14 mouse cellular contexts compared by ENCODE assay signal in genomic region chr4:129614093-129614492, GRCm38 (mm10). TPM values are rescaled to one million over a fixed set of nuclear protein-coding genes. Genes with fewer than 3 reads are reported as not detected.
DNase-seq lines count a peak whose midpoint lies in the region; ATAC-seq and TF ChIP-seq lines count a peak whose summit lies in the region.
"Had no signal": no experiment of that assay in that cellular context is flagged by ENCODE, and none has a peak within 500 bp of the region (broad histone marks: within the 10 kb centered on the region; RNA-seq: fewer than 3 reads in every experiment).

Gene Dcdc2b (minus strand): TSS chr4:129614257.

- no peak within 1 kb of the TSS for H3K4me3 ChIP-seq in neural tube, embryonic 13.5 days
- H3K4me3 ChIP-seq in neural tube, embryonic 15.5 days (replicated peaks) = no peak within 1 kb of the TSS
- H3K4me3 ChIP-seq in midbrain, postnatal 0 days (ENCODE audit: low read depth, low read length) = no peak within 1 kb of the TSS
- H3K4me3 ChIP-seq in limb, embryonic 10.5 days = no peak within 1 kb of the TSS
- H3K4me3 ChIP-seq: embryonic facial prominence, embryonic 12.5 days; forebrain, embryonic 12.5 days; left cerebral cortex, adult 2 months; limb, embryonic 15.5 days had no signal

- H3K9me3 ChIP-seq in neural tube, embryonic 13.5 days = no peaks in the 10 kb centered on the region
- H3K9me3 ChIP-seq in neural tube, embryonic 15.5 days (replicated peaks) = no peaks in the 10 kb centered on the region
- H3K9me3 ChIP-seq in midbrain, postnatal 0 days (ENCODE audit: low read length) = no peaks in the 10 kb centered on the region
- no peaks in the 10 kb centered on the region for H3K9me3 ChIP-seq in limb, embryonic 10.5 days (replicated peaks)
- H3K9me3 ChIP-seq: embryonic facial prominence, embryonic 12.5 days; forebrain, embryonic 12.5 days; limb, embryonic 15.5 days had no signal

- no peak for ATAC-seq in neural tube, embryonic 13.5 days (ENCODE audit: low read depth)
- no peak for ATAC-seq in neural tube, embryonic 15.5 days (ENCODE audit: low FRiP score)
- ATAC-seq in midbrain, postnatal 0 days (ENCODE audit: low FRiP score) = no peak

- no peak within 1 kb of the TSS for H3K4me2 ChIP-seq in neural tube, embryonic 13.5 days
- no peak within 1 kb of the TSS for H3K4me2 ChIP-seq in neural tube, embryonic 15.5 days
- no peak within 1 kb of the TSS for H3K4me2 ChIP-seq in midbrain, postnatal 0 days (ENCODE audit: low read depth, low read length, poor library complexity, severe bottlenecking)
- H3K4me2 ChIP-seq: embryonic facial prominence, embryonic 12.5 days; forebrain, embryonic 12.5 days; limb, embryonic 15.5 days had no signal

- 0 out of 2 replicates have a peak within 1 kb of the TSS, but pooled peaks have one; percentile 6 for H3K9ac ChIP-seq in neural tube, embryonic 13.5 days
- H3K9ac ChIP-seq in neural tube, embryonic 15.5 days (replicated peaks) = no peak within 1 kb of the TSS
- 0 out of 2 replicates have a peak within 1 kb of the TSS, but pooled peaks have one; percentile 29 for H3K9ac ChIP-seq in midbrain, postnatal 0 days (replicated peaks; ENCODE audit: low read length, poor library complexity, severe bottlenecking)
- H3K9ac ChIP-seq: embryonic facial prominence, embryonic 12.5 days; forebrain, embryonic 12.5 days; limb, embryonic 15.5 days had no signal

- H3K27ac ChIP-seq in neural tube, embryonic 13.5 days (replicated peaks) = no peak within 1 kb of the TSS
- H3K27ac ChIP-seq in neural tube, embryonic 15.5 days (replicated peaks) = no peak within 1 kb of the TSS
- H3K27ac ChIP-seq in midbrain, postnatal 0 days (ENCODE audit: low read depth, low read length) = no peak within 1 kb of the TSS
- H3K27ac ChIP-seq in limb, embryonic 10.5 days = no peak within 1 kb of the TSS
- H3K27ac ChIP-seq: embryonic facial prominence, embryonic 12.5 days; forebrain, embryonic 12.5 days; left cerebral cortex, adult 2 months; limb, embryonic 15.5 days had no signal

- intact Hi-C loops in heart, postnatal 10 days (cut with DNase I) = no loop called here

- no peak for TF ChIP-seq CTCF in midbrain, postnatal 0 days (IDR thresholded peaks at IDR 0.05)

- WGBS in neural tube, embryonic 13.5 days = 81% methylated on average over 6 of the region's 6 CpGs
- WGBS in neural tube, embryonic 15.5 days = 62% methylated on average over 6 of the region's 6 CpGs
- 67% methylated on average over 6 of the region's 6 CpGs for WGBS in midbrain, postnatal 0 days
- 88% methylated on average over 6 of the region's 6 CpGs for WGBS in limb, embryonic 10.5 days

- DNase-seq in heart, adult 11 months = peak; percentile 94
- DNase-seq in heart, adult 8-10 months (ENCODE audit: low spot score) = no peak
- DNase-seq in heart, postnatal 10 days = peak; percentile 69 to 79
- no peak for DNase-seq in midbrain, postnatal 0 days (ENCODE audit: low spot score)
- no peak for DNase-seq in limb, embryonic 10.5 days (ENCODE audit: low spot score)
- no peak for DNase-seq in spleen, postnatal 36 days (ENCODE audit: low spot score in 2 of 2)
- DNase-seq: adrenal gland, adult 8-10 months; gastrocnemius, postnatal 25 days had no signal

- H3K27me3 ChIP-seq in neural tube, embryonic 13.5 days = no peaks in the 10 kb centered on the region
- no peaks in the 10 kb centered on the region for H3K27me3 ChIP-seq in neural tube, embryonic 15.5 days (replicated peaks)
- no peaks in the 10 kb centered on the region for H3K27me3 ChIP-seq in midbrain, postnatal 0 days (ENCODE audit: insufficient read depth, low read length)
- no peaks in the 10 kb centered on the region for H3K27me3 ChIP-seq in limb, embryonic 10.5 days (ENCODE audit: low read depth, poor library complexity, severe bottlenecking)
- H3K27me3 ChIP-seq: embryonic facial prominence, embryonic 12.5 days; forebrain, embryonic 12.5 days; limb, embryonic 15.5 days had no signal

- H3K4me1 ChIP-seq in neural tube, embryonic 13.5 days (replicated peaks) = peaks cover 14% of the 10 kb centered on the region
- H3K4me1 ChIP-seq in neural tube, embryonic 15.5 days = peaks cover 31% of the 10 kb centered on the region
- H3K4me1 ChIP-seq in midbrain, postnatal 0 days (ENCODE audit: insufficient read depth, low read length) = peaks cover 5% of the 10 kb centered on the region; the same call in 1 of the 2 replicates
- H3K4me1 ChIP-seq in limb, embryonic 10.5 days = peaks cover 12% of the 10 kb centered on the region

- peaks cover 32% of the 10 kb centered on the region for H3K36me3 ChIP-seq in neural tube, embryonic 13.5 days
- peaks cover 10% of the 10 kb centered on the region; the same call in 1 of the 2 replicates for H3K36me3 ChIP-seq in neural tube, embryonic 15.5 days
- H3K36me3 ChIP-seq in midbrain, postnatal 0 days (ENCODE audit: insufficient read depth, low read length) = 0 out of 2 replicates have a peak, but pooled peaks cover 3% of the 10 kb centered on the region
- H3K36me3 ChIP-seq in limb, embryonic 10.5 days = peaks cover 36% of the 10 kb centered on the region

RNA-seq across cellular contexts. Expression of gene Dcdc2b, which starts in this region (rescaled TPM):
- total RNA-seq in heart, adult 8-10 months (2022) = 1 to 10 TPM in 2 of 4 experiments, under 1 TPM in 2; 0.32 to 1.2 (median 0.82) TPM
- polyA plus RNA-seq in neural tube, embryonic 13.5 days (2015; fragmentation: Nextera tagmentation; extraction: Ambion mirVana) = 2.8 and 3.5 TPM in 2 replicates
- polyA plus RNA-seq in neural tube, embryonic 15.5 days (2015; fragmentation: Nextera tagmentation; extraction: Ambion mirVana) = 2.5 and 3.8 TPM in 2 replicates
- under 1 TPM; 0.52 to 0.84 TPM for total RNA-seq in heart, postnatal 10 days (2021)
- 0.82 and 3.9 TPM in 2 replicates for total RNA-seq in midbrain, postnatal 0 days (2014; rRNA removed)
- 2.7 and 4.4 TPM in 2 replicates for polyA plus RNA-seq in midbrain, postnatal 0 days (2015; fragmentation: Nextera tagmentation; extraction: Ambion mirVana)
- polyA plus RNA-seq in limb, embryonic 10.5 days (2016; fragmentation: Nextera tagmentation; extraction: Ambion mirVana) = 1.7 and 1.8 TPM in 2 replicates

Comparison
In these comparisons a context has a peak if more than half of its experiments do, and no peak if none do; other contexts are left out.
1. Peak in DNase-seq in heart, postnatal 10 days; RNA of the gene not detected or under 1 TPM.